Mouse (Mus musculus): Measurements from ENCODE around the gene Mad2l1bp. TPM values are rescaled to one million over a fixed set of nuclear protein-coding genes. Genes with fewer than 3 reads are reported as not detected.

Gene Mad2l1bp
- total RNA-seq, 2 experiments from 2014 or later: 17.1 to 19.8 TPM

DNA sequence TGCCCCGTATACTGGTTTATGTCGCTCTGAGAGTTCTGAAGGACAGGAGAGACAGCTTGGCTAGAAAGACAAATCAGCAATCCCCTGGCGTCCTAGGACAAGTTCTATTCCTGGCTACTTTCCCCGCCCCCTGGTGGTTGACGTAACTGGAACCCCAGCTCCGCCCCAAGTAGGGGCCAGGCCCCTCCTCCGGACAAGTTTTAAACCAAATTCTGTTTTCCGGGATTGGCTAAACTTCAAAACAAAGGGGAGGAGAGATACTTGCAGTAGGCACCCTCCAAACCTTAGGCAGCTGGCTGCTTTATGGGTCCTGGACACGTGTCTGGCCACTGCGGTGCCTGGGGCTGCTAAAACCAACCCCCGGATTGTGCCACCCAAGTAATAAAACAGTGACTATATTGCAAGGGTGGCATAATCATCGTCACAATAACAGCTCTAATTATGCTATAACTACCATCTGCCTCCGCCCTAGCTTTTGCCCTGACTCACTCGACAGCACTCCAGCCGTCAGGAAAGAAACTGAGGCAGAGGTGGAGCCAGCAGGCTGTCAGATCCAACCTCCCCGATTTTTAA lies 6.8 kb upstream of the Mad2l1bp start:
- DNase-seq: peak; percentile 86 to 88
- intact Hi-C loops (cut with DNase I): no loop called here

DNA sequence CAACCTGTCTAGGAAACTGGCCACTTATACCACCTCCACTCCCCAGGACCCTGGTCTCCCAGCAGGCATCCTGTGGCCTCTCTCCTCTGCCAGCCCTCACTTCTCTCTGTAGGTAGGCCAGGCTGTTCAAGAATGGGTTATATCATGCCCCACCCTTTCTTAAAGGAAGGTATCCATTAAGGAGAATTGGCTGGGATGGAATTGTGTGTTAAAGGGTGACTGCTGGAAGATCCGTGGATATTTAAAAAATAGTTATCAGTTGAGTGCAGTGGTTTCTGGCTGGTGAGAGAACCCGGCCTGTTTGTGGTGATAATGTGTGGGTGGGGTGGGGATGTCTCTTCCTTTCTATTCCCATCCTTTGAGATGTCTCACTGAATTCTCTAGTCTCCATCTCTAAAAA lies 5.9 kb upstream of the Mad2l1bp start:
- no peak for DNase-seq
- intact Hi-C loops (cut with DNase I): no loop called here

DNA sequence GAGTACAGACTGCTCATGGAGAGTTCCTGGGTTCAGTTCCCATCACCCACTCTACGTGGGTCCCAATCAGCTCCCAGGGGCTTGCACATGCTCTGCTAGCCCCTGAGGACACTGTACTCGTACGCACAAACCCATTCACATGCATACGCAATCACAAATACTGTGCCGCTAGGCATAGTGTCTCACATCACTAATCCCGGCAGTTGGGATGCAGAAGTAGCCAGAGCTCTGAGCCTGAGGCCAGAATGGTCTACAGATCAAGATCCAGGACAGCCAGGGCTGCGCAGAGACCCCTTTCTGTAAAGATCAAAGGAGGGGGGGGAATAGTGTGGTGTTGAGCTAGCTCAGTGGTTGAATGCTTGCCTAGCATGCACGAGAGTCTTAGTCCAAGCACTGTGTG lies 3.8 kb upstream of the Mad2l1bp start:
- intact Hi-C loops (cut with DNase I): no loop called here
- DNase-seq: no peak

DNA sequence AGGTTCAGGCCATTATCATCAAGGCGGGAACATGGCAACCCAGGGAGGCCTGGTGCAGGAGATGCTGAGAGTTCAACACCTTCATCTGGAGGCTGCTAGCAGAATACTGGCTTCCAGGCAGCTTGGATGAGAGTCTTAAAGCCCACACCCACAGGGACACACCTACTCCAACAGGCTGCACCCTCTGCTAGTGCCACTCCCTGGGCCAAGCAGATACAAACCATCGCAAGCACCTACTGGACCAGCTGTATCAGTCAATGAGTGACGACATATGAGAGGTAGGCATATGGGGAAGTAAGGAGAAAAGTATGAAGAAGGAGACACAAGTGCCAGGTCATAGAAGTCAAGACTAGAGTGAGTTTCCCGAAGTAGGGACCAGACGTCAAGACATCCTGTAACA lies 3.3 kb upstream of the Mad2l1bp start:
- DNase-seq: no peak
- intact Hi-C loops (cut with DNase I): no loop called here

DNA sequence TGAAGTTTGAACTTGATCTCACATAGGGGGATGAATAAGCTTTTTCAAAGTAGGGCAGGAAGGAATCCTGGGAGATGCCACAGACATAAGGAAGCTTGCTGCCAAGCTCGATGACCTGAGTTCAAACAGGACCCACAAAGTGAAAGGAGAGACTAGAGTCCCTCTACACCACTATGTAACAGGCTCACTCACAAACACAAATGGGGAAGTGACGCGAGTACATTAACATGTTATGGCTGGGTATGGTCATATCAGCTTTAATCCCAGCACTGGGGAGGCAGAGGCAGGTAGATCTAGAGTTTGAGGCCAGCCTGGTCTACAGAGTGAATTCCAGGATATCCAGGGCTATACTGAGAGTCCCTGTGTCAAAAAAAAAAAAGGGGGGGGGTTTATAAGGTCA lies 983 bp upstream of the Mad2l1bp start:
- DNase-seq: no peak
- intact Hi-C loops (cut with DNase I): no loop called here

DNA sequence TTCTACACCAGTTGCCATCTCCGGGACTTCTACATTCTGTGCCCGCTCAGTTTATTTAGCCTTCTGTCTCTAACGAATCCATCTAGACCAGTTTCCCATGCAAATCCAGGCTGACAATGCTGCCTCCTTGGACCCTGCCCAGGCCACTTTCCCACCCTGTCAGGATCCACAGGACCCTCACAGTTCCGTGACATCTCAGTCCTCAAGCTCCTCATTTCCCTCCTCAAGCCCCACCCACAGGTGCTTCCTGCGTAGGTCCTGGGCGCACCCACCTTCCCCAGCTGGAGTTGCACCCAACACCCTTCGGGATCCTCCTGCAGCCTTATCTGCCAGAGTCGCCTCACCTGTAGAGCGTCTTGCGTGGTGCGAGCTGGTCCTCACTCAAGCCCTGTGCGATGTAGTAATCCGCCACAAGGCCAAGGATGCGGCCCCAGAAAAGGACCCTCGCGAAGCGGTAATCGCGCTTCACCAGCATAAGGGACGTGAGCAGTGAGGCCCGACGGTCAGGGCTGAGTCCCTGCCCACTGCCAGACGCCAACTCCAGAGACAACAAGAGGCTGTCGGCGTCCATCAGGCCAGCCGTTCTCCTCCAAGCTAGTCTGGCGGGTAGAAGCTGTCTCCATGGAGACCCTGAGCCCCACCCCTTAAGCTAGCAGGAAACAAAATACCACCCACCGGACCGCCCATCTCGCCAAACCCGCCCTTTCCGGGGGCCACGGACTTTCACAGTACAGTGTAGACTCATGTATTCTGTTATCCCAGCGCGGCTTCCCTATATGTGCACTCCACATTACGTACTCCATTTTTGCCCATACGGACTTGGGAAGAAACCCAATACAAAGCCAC lies 9.6 kb downstream of the Mad2l1bp start, which contains the start of gene Rsph9:
Gene Rsph9, minus strand, starts transcription at position 639 of the 846 bp plus-strand sequence.
- DNase-seq: peak; percentile 61 to 75
- intact Hi-C loops (cut with DNase I): no loop called here

DNA sequence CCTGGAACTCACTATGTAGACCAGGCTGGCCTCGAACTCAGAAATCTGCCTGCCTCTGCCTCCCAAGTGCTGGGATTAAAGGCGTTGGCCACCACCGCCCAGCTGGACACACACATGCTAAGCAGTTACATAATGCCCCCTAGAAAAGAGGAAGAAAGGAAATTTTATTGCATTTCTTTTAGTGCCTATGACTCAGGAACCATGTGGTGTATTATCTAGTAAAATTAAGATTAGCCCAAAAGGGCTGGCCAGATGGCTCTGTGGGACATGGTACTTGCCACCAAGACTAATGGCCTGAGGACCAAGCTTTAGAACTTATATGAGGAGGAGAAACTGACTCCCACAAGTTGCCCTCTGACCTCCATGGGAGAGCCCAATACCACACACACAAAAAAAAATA lies 13.5 kb downstream of the Mad2l1bp start:
- DNase-seq: no peak
- intact Hi-C loops (cut with DNase I): no loop called here

DNA sequence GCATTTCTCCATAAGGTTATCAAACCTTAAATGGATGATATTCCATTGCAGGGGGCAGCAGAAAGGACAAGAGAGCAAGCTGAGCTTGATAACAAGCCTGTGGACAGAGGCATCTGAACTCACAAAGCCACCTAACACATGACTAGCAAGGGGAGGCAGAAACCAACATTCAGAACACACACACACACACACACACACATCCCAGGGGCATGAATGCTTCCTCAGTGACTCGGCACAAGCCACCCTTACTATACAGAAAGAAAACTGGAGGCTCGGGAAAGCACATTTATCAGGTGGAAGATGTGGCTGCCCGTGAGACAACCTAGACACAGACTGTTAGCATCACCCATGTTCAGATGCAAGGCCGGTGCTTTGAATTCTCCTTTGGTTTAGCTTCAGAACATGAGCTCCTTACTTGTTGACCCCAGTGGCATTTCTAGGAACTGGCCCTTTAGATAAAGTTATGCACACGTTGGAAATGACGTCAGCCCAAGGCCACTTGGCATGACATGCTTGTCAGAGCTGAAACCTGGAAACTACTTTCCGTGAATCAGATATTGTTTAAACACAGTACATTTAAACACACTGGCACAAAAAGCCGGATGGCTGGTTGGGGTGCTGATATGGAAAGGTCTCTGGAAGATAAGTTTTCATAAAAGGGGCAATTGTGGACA lies 14.7 kb downstream of the Mad2l1bp start:
- intact Hi-C loops (cut with DNase I): no loop called here
- no peak for DNase-seq

DNA sequence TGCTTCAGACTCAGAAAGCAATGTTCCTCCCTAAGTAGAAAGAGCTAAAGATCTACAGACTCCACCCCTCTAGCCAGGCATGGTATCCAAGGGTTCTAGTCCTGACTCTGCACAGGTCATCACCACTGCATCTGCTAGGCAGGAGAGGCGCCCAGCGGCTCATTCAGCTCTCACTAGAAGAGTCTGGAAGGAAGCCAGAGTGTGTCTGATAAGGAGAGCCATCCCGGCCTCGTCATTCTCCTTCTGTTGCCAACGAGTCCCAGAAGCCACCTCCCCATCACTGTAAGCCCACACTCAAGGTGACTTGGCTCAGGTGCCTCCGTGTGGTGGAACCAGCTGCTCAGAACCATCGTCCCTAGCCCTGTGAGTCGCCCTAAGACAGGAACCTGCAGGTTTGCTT lies 20.5 kb downstream of the Mad2l1bp start:
- DNase-seq: no peak
- intact Hi-C loops (cut with DNase I): loop anchor here (1.0 to 5.0 kb wide), 2 partner anchors 90 to 401 kb away; partner anchors contain the start of gene 1600014C23Rik

DNA sequence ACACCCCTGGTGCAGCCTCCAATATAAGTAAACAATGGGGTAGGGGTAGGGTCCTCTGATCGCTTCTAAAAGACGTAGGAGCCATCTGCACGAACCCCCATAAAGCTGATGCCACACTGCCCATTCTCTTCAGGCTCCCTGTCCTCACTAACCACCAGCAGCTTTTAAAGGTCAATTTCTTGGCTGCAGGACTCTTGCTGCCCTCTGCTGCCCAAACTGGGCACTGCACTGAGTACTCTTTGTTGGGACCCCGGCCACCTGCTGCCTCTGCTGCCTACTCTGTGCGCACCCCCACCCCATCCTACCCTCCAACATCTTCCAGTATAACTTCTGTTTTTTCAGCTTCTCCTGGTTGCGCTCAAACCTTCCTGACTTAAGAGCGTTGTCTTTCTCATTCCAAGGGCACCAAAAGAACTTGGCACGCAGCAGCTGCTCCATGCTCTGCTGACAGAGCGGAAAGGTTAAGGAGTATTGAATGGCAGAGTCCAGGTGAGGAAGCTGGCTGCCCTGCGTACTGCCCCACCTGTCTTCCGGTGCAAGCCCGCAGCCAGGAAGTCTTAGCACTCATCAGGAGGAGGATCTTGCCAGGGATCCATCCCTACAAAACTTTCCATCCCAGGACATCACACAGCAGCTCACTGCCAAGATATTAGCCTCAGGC lies 21.2 kb downstream of the Mad2l1bp start:
- intact Hi-C loops (cut with DNase I): loop anchor here (5.0 kb wide), 1 partner anchor 400 kb away; the partner anchor contains the start of gene 1600014C23Rik
- peak; percentile 59 to 80 for DNase-seq

DNA sequence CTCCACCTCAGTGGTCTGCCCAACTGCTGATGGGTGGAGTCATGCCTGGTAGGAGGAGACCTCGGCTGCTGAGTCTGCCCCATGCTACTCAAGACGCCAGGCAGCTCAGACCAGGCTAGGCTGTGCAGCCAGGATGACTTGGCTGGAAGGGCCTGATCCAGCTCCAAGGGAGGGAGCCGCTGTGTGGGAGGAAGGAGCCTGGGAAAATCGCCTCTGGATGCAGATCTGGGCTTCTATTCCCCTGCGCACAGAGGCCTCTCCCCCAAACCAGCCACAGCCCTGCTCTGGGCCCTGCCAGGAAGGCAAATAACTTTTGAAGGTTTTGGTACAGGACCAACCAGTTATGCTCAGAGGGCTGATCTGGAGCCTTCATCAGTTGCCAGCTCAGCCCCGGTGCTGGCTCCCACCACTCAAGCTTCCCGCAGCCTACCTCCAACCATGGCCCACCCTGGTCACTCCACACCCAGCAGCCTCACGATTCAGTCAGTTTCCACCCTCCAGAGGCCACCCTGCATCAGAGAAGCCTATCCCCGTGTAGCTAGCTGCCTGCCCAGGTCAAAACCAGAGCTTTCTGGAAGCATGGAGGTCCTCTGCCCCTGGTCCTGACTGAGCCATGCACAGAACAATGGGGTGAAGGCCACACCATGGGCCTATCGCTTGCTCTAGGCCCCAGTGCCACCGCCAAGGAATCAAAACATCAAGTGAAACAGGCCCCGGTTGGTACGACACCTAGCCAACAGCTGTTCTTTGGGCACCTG lies 23.4 kb downstream of the Mad2l1bp start:
- peak; percentile 64 to 76 for DNase-seq
- intact Hi-C loops (cut with DNase I): loop anchor here (5.0 kb wide), 1 partner anchor 398 kb away; the partner anchor contains the start of gene 1600014C23Rik

DNA sequence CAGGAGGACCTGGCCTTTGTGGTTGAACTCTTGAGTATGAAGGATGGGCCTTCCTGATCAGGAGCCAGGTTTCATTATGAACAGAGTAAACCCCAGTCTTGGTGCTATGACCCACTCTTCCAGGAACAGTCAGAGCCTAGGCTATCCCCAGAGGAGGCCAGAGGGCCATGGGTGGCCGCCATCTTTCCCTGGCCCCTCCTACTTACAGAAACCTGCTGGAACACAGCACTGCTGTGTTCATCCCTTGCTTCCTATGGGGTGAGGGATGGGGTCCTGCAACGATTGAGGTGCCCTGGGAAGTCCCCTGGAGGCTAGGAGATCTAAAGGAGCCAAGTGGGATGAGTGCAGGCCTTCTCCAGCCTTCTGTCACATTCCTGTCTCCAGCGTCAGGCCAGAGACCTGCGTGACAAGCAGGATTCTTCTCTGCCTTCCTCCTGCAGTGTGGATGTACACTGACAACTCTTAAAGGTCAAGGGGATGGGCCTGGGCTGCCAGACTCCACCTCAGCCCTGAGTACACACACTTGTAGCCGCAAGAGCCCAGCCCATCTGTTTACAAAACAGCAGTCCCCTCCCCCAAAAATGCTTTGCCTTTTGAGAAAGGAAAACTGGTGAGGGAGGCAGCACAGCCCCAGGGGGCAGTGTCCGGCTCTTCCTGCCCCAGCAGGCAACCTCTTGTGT lies 25.4 kb downstream of the Mad2l1bp start:
- intact Hi-C loops (cut with DNase I): no loop called here
- DNase-seq: no peak

DNA sequence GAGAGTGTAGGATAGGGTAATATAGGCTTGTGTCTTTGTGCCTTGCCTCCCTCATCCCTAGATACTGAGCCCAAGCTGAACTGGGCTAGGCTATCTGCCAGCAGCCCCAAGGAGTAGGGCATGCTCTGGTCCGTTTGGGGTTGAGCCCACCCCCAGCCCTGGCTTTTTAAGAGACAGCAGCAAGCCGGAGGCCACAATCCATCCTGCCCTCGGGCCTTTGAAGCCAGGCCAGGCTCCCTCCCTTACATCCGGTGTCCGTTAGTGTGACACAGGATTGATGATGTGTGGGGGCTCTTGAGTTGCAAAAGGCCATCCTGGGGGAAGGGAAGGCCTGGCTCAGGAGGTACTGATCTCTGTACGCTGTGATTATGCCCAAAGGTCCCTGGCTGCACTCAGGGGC lies 26.7 kb downstream of the Mad2l1bp start:
- intact Hi-C loops (cut with DNase I): no loop called here
- no peak for DNase-seq

DNA sequence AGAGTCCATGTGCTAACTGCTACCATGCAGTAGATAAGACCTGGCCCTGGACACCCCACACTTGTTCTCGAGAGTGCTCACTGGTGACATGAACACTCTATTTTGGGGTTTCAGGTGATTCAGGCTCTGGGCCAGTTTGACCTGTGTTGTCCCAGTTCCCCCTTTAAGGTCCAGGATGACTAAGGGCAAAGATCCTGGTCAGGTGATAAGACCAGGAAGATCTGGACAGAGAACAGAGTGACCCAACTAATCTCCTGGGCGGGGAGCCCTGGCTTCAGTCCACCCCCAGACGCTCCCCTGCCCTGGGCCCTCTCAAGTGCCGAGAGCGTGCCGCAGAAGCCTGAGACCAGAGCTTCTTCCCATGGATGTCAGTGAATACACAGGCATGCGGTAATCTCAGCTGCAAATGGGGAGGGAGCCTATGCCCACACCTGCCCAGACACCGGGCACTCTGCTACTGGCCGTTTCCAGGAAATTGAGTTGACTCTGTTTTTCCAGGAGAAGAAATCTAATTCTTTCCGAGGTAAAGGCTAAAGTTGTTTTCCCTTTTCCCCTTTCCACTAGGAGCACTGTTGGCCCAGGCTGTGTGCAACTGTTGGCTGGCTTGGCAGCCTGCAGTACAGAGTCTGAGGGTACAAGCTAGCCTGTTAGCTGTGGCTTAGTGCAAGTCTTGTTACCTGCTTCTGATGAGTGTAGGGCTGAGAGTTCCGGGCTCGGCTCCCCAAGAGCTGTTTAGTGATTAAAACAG lies 29.2 kb downstream of the Mad2l1bp start:
- no peak for DNase-seq
- intact Hi-C loops (cut with DNase I): no loop called here

DNA sequence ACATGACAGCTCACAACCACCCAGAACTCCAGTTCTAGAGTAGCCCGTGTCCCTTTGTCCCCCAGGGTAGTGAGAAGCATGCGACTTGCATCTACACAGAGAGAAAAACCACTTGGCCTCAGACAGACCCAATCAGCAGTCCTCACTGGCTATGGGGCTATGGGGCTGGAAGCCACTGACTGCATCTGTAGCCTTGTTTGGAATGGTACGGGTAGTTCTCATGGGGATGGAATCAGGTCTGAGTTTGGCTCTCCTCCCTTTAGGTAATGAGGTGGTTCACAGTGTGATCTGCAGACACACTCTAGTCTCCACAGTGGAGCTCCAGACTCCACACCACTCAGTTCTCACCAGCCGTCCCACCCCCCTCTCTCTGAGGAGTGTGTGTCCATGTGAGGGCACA lies 30.1 kb downstream of the Mad2l1bp start:
- DNase-seq: no peak
- intact Hi-C loops (cut with DNase I): no loop called here

DNA sequence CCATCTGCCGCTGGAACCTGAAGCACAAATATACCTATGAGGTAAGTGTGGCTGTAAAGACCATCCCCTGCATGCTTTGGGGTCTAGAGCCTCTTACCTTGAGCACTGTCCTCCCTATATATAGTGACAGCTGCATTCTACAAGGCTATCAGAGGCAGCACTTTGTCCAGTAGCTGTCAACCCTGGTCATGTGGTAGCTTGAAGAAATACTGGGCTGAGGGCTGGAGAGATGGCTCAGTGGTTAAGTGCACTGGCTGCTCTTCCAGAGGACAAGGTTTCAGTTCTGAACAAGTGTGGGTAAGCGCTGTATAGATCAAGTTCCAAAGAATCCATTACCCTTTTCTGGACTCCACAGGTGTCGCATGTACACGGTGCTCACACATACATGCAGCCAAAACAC lies 30.6 kb downstream of the Mad2l1bp start:
- intact Hi-C loops (cut with DNase I): no loop called here

DNA sequence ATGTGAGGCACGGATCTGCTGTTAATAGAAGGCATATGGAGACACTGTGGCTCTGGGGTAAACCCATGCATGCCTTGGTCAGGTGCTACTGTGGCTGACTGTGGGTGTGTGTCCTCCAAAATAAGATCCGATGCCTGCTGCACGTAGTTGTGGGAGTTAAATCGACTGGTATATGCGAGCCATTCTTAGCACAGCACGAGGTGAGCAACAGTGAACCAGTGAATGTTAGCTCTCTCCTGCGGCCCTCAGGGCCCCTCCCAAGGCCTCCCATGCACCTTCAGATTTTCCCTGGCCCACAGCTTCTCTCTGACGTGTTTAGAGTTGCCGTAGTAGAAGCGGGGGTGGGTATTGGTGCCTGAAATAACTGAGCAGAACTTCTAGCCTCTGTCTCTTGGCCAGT lies 33.7 kb downstream of the Mad2l1bp start:
- DNase-seq: no peak
- intact Hi-C loops (cut with DNase I): no loop called here

More for the DNA sequence above, 30.6 kb downstream of the Mad2l1bp start:
- DNase-seq: no peak

DNA sequence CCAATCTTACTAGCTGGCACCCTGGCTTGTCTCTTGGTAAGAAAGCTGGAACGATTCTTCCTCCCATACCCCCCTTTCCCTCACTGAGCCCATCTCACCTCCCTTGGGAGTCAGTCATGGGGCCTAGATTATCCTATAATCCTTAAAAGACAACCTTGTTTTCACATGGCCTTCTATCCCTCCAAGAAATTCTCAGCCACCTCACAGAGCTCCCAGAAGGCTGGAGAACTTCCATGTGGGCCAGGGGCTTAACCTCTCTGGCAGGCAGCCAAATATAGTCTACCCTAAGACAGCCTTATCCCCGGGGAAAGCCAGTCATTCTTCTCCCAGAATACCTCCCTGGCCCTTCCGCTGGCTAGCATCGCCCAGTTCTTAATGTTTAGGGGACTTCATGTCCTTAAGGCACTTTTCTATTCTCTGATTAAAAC lies 34.9 kb downstream of the Mad2l1bp start:
- intact Hi-C loops (cut with DNase I): no loop called here
- no peak for DNase-seq

All from gastrocnemius, postnatal 36 days (tissue).